Mouse (Mus musculus) heart, postnatal 0 days (tissue): Measurements from ENCODE around the gene Trex1.

ENCODE experiments used
- CTCF ChIP-seq: IDR thresholded peaks from 2 replicates; pipeline ENCODE4 v1.5.1; 2016; ENCODE audit warnings: antibody characterized with exemption, control low read depth, low read depth
- EP300 ChIP-seq: IDR thresholded peaks from 2 replicates; pipeline ENCODE4 v1.6.1; 2016; ENCODE audit warnings: antibody characterized with exemption, low read depth

DNA sequence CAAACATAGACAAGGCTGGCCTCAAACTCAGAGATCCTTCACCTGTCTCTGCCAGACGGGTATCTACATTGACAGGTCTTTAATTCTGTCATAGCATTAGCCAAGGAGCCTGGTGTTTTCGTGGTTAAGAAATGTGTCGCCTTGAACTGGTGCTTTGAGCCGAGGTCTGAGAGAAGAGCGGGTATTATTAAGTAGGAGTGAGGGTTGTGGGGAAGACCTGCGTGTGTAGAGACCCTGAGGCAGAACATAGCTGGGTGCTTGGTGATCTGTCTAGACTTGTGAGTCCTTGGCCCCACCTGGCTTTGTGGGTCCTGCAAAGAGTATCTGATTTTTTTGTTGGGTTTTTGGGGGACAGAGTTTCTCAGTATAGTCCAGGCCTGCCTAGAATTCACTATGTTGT is 5.7 kb downstream of the Trex1 start:
- TF ChIP-seq CTCF, result no peak
- no peak for TF ChIP-seq EP300
